Mouse (Mus musculus) layer of hippocampus, adult 2 months (tissue): ENCODE measurements around the gene Ptgds. TPM values are rescaled to one million over a fixed set of nuclear protein-coding genes. Genes with fewer than 3 reads are reported as not detected.

Source experiments
- DNase-seq, 2 experiments: peaks; one replicate each; pipeline ENCODE4 v3.0.0; 2022; ENCODE audit warnings: low spot score in 2 of 2
- H3K27ac ChIP-seq: fragments of 200-600 bp; 2 replicates; pipeline ENCODE4 v1.8.1; 2022
- H3K4me3 ChIP-seq: fragments of 200-600 bp; 2 replicates; pipeline ENCODE4 v1.8.1; 2022; ENCODE audit warnings: mild to moderate bottlenecking
- CTCF ChIP-seq: fragments of 200-600 bp; conservative IDR thresholded peaks from 2 replicates; pipeline ENCODE4 v1.8.1; 2022; ENCODE audit warnings: antibody characterized with exemption, mild to moderate bottlenecking, moderate library complexity
- total RNA-seq, 2 experiments: library from RNA; stranded (reverse); gene quantifications; 2 replicates each; pipeline ENCODE4 v1.2.3; 2021

Ptgds gene
- total RNA-seq, 2 experiments from 2014 or later = 541 to 735 TPM

DNA sequence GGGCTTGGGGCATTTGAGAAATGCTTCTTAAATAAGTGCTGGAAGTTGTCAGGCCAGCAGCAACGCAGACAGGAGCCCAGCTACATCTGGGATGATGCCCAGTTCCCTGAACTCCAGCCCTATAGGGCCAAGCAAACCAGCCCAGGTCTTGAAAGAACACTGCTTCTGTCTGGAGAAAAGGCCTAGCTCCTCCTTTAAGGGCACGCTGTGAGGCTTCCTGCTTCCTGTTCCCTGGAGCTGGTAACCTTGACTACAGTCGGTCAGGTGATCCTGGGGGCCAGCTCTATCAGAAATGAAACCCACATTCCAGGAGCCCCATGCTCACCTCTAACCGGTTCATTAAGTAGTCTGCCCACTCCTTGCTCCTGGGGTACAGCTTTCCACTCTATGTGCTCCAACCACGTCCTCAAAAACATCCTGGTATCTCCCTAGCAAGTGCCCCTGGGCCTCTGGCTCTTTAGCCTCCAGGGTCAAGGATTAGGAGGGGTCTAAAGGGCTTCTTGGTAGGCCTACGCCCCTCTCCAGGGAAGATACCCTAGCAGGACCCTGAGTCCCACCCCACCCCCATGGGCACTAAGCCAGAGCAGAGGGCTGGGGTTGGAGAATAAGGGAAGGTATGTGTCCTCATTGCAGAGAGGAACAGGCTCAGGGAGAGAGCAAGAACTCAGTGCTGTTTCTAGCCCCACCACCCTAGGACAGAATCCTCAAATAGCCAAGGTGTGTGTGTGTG lies 28.2 kb upstream of the Ptgds start:
- DNase-seq = no peak
- Histone ChIP-seq H3K4me3 (no peak overlapping the region), H3K27ac (0 out of 2 replicates have a peak overlapping the region, but pooled peaks have one; percentile 18)
- no peak for TF ChIP-seq CTCF

GRCm38 (mm10) chr2:25496462-25496861 lies 26.6 kb upstream of the Ptgds start:
- DNase-seq = no peak
- peak; percentile 80 for TF ChIP-seq CTCF
- no peak overlapping the region for H3K4me3 ChIP-seq
- no peak overlapping the region for H3K27ac ChIP-seq

- Histone ChIP-seq H3K4me3 (no peak within 1 kb of the TSS), H3K27ac (no peak within 1 kb of the TSS)
- no peak for TF ChIP-seq CTCF
- DNase-seq = no peak
Measured at GRCm38 (mm10) chr2:25493476-25493961, 23.7 kb upstream of the Ptgds start, which contains the start of gene Lcn12. Gene Lcn12, minus strand, starts transcription at chr2:25493911.

DNA sequence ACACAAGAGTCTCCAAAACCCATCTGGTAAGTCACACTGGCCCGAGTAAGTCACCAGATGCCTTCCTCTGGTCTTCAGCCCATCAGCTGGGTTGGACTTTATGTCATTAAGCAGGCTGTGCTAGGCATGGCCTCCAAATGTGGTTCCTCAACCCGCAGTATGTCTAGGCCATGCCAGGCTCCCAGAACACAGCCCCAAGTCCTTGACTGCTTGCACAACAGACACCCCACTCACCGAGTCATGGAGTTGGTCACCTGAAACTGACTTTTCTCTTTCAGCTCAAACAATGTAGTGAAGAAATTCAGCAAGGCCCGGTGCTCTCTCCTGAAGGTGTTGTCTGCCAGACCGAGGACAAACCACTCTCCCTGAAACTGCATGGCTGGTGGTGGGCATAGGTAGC lies 23.1 kb upstream of the Ptgds start:
- no peak for DNase-seq
- Histone ChIP-seq H3K4me3 (no peak overlapping the region), H3K27ac (no peak overlapping the region)
- TF ChIP-seq CTCF = no peak

- no peak overlapping the region for H3K4me3 ChIP-seq
- TF ChIP-seq CTCF = no peak
- DNase-seq = no peak
- no peak overlapping the region for H3K27ac ChIP-seq
Measured at GRCm38 (mm10) chr2:25488671-25489068, 18.8 kb upstream of the Ptgds start.

DNA sequence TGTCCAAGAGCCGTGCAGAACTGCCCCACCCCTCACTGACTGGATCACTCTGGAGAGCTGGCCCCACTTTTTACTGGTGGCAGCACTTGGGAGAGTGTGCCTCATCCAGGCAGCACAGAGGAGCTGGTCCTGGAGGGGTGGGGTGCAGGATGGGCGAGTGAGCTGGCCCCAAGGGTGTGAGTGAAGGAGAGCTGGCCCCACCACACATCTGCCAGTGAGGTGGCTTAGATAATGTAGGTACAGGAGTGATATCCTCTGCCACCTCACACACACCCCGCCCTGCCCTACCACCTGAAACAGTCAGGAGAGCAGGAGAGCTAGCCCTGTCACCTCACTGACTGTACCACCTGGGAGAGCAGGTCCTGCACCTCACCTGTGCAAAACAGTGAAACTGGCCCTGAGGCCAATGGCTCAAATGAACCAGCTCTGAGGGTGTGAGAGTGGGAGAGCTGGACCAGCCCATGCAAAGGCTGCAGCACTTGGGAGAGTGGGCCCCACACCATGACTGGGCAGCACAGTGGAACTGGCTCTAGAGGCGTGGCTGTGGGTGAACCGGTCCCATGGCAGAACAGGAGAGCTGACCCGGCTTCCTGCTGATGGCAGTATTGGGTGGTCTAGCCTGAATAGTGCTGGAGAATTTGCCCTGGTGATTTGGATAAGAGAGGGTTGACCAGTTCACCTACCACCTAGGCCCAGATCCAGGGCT lies 18.3 kb upstream of the Ptgds start:
- no peak overlapping the region for H3K4me3 ChIP-seq
- no peak for DNase-seq
- no peak for TF ChIP-seq CTCF
- H3K27ac ChIP-seq = no peak overlapping the region

DNA sequence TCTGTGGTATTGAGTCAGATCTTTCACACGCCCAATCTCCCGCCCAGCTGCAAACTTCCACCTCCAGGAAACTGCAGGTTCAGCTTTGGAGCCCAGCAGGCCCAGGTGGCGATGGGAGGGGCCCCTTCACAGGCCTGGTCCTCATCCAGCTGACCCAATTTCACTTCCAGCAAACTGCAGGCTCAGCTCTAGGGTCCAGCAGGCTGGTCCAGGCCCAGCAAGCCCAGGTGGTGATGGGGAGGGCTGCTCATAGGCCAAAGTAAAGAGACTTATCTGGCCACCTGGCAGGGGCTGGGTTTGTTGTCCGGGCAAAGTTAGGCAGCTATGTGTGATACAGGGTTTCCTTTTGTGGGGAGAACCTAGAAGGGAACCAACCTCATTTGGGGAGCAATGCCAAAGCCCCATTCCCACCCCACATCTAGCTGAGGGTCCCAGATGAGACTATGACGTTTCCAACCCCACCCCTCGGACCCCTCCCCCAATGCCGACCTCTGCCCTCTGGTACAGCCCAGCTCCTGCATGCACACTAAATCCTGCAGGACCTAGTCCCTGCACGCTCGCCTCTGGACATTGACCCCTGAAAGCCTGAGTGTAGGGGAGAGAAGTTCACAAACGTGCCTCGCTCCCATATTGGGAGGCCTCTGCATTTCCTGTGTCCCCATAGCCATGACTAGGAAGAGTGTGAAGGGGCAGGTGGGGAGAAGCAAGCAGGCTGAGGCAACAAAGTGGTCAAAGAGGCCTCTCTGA lies 15.2 kb upstream of the Ptgds start:
- no peak overlapping the region for H3K27ac ChIP-seq
- no peak overlapping the region for H3K4me3 ChIP-seq
- TF ChIP-seq CTCF = no peak
- no peak for DNase-seq

DNA sequence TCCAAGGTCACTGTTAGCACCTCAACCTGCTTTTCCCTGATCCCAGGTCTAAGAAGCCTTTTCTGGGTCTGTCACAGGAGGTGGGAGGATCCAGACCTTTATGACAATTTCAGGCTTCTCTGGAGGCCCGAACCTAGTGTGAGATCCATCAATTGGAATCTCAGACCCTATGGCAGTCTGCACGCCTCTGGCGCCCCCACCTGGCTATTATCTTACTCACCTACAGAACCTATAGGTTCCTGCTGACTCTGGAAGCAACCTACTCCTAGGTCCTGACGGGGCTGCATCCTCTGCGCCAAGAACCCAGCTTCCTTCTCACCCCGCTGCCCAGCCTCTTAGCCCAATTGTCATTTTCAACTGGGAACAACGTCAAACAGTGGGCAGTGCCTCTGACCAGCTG lies 13.1 kb upstream of the Ptgds start:
- Histone ChIP-seq H3K4me3 (no peak overlapping the region), H3K27ac (no peak overlapping the region)
- DNase-seq = no peak
- TF ChIP-seq CTCF = peak; percentile 75

GRCm38 (mm10) chr2:25480541-25480940 lies 10.7 kb upstream of the Ptgds start:
- peak overlapping the region; percentile 83; the same call in 1 of the 2 replicates for H3K27ac ChIP-seq
- TF ChIP-seq CTCF = no peak
- no peak overlapping the region for H3K4me3 ChIP-seq
- no peak for DNase-seq

- DNase-seq = no peak
- H3K4me3 ChIP-seq = no peak overlapping the region
- peak overlapping the region; percentile 83 for H3K27ac ChIP-seq
- TF ChIP-seq CTCF = no peak
Measured at GRCm38 (mm10) chr2:25479551-25480311, 9.9 kb upstream of the Ptgds start.

GRCm38 (mm10) chr2:25477967-25478675 lies 8.3 kb upstream of the Ptgds start:
- TF ChIP-seq CTCF = no peak
- peak; percentile 52 to 55 for DNase-seq
- Histone ChIP-seq H3K27ac (peak overlapping the region; percentile 83), H3K4me3 (no peak overlapping the region)

GRCm38 (mm10) chr2:25477541-25477940 lies 7.7 kb upstream of the Ptgds start:
- no peak for TF ChIP-seq CTCF
- Histone ChIP-seq H3K27ac (peak overlapping the region; percentile 83), H3K4me3 (no peak overlapping the region)
- DNase-seq = no peak
